Mouse (Mus musculus): ENCODE results near the gene Snd1.

Gene Snd1

GRCm38 (mm10) chr6:28656511-28656910 lies 181.6 kb downstream of the Snd1 start:
- no peak for DNase-seq

GRCm38 (mm10) chr6:28663004-28663403 lies 188.1 kb downstream of the Snd1 start:
- DNase-seq = no peak

- DNase-seq = no peak
These were observed 188.7 kb downstream of the Snd1 start for GRCm38 (mm10) chr6:28663670-28664069.

- no peak for DNase-seq
These were observed 189.8 kb downstream of the Snd1 start for GRCm38 (mm10) chr6:28664716-28665115.

- DNase-seq = no peak
These were observed 192.6 kb downstream of the Snd1 start for GRCm38 (mm10) chr6:28667586-28667985.

- no peak for DNase-seq
These were observed 194.3 kb downstream of the Snd1 start for GRCm38 (mm10) chr6:28669251-28669650.

GRCm38 (mm10) chr6:28672388-28672787 lies 197.4 kb downstream of the Snd1 start:
- no peak for DNase-seq

- no peak for DNase-seq
These were observed 199.7 kb downstream of the Snd1 start for GRCm38 (mm10) chr6:28674686-28675085.

- DNase-seq = no peak
These were observed 204.0 kb downstream of the Snd1 start for GRCm38 (mm10) chr6:28678896-28679295.

GRCm38 (mm10) chr6:28680537-28680936 lies 205.6 kb downstream of the Snd1 start:
- DNase-seq = peak; percentile 44

- DNase-seq = peak; percentile 42
These were observed 206.8 kb downstream of the Snd1 start for GRCm38 (mm10) chr6:28681521-28682457.

GRCm38 (mm10) chr6:28685052-28685451 lies 210.1 kb downstream of the Snd1 start:
- no peak for DNase-seq

GRCm38 (mm10) chr6:28685745-28686144 lies 210.8 kb downstream of the Snd1 start:
- no peak for DNase-seq

- no peak for DNase-seq
These were observed 212.8 kb downstream of the Snd1 start for GRCm38 (mm10) chr6:28687776-28688175.

- DNase-seq = no peak
These were observed 217.7 kb downstream of the Snd1 start for GRCm38 (mm10) chr6:28692659-28693058.

GRCm38 (mm10) chr6:28697214-28697613 lies 222.3 kb downstream of the Snd1 start:
- DNase-seq = no peak

- no peak for DNase-seq
These were observed 229.7 kb downstream of the Snd1 start for GRCm38 (mm10) chr6:28704612-28705011.

- no peak for DNase-seq
These were observed 230.6 kb downstream of the Snd1 start for GRCm38 (mm10) chr6:28705384-28706107.

GRCm38 (mm10) chr6:28706108-28706975 lies 231.4 kb downstream of the Snd1 start:
- DNase-seq = no peak

GRCm38 (mm10) chr6:28706976-28707592 lies 232.1 kb downstream of the Snd1 start:
- no peak for DNase-seq

GRCm38 (mm10) chr6:28710035-28710434 lies 235.1 kb downstream of the Snd1 start:
- DNase-seq = no peak

- no peak for DNase-seq
These were observed 242.4 kb downstream of the Snd1 start for GRCm38 (mm10) chr6:28717203-28717844.
